Mouse (Mus musculus) midbrain, postnatal 0 days (tissue): ENCODE measurements at regions not wholly inside any gene's neighbourhood (a gene's known extent, or its start where the extent isn't known, plus 50 kb on each side); places are given as distances from the start of the nearest gene placed in this dataset.
A peak's percentile ranks its signal among the peaks of the same experiment; 100 is the strongest.

Source experiments
- ATAC-seq: fragments of 200-750 bp; cut with Nextera tagmentation; 2 replicates; pipeline ENCODE4 v1.8.0; 2017; ENCODE audit warnings: moderate number of reproducible peaks, mild to moderate bottlenecking, moderate TSS enrichment, moderate library complexity; ENCODE audit not compliant: low FRiP score
- DNase-seq: peaks from one replicate; pipeline ENCODE4 v3.0.0-alpha.2; 2015; ENCODE audit warnings: low spot score
- H3K27ac ChIP-seq: fragments of 300-500 bp; sonication (generic); 2 replicates; pipeline ENCODE4 v1.5.1; 2014; ENCODE audit warnings: low read depth, mild to moderate bottlenecking, low read length, mixed read lengths
- H3K27me3 ChIP-seq: fragments of 300-500 bp; sonication (generic); 2 replicates; pipeline ENCODE4 v1.6.1; 2014; ENCODE audit warnings: low read length, control low read depth, mixed read lengths; ENCODE audit not compliant: insufficient read depth
- H3K36me3 ChIP-seq: fragments of 300-500 bp; sonication (generic); 2 replicates; pipeline ENCODE4 v1.6.1; 2014; ENCODE audit warnings: low read length, control low read depth, mixed read lengths; ENCODE audit not compliant: insufficient read depth
- H3K4me1 ChIP-seq: fragments of 300-500 bp; sonication (generic); 2 replicates; pipeline ENCODE4 v1.6.1; 2014; ENCODE audit warnings: mild to moderate bottlenecking, control low read depth, antibody characterized with exemption, low read length, mixed read lengths; ENCODE audit not compliant: insufficient read depth
- H3K4me2 ChIP-seq: fragments of 300-500 bp; sonication (generic); 2 replicates; pipeline ENCODE4 v1.6.1; 2014; ENCODE audit warnings: low read depth, mild to moderate bottlenecking, low read length, mixed read lengths; ENCODE audit not compliant: poor library complexity, severe bottlenecking
- H3K4me3 ChIP-seq: fragments of 300-500 bp; sonication (generic); 2 replicates; pipeline ENCODE4 v1.5.1; 2014; ENCODE audit warnings: low read depth, mild to moderate bottlenecking, low read length, moderate library complexity
- H3K9ac ChIP-seq: fragments of 300-500 bp; sonication (generic); replicated peaks from 2 replicates; pipeline ENCODE4 v1.6.1; 2014; ENCODE audit warnings: mild to moderate bottlenecking, low read length, moderate library complexity, mixed read lengths; ENCODE audit not compliant: poor library complexity, severe bottlenecking
- H3K9me3 ChIP-seq: fragments of 300-500 bp; sonication (generic); 2 replicates; pipeline ENCODE4 v1.6.1; 2016; ENCODE audit warnings: low read length, control low read depth
- CTCF ChIP-seq: IDR thresholded peaks from 2 replicates; pipeline ENCODE4 v1.5.1; 2016; ENCODE audit warnings: antibody characterized with exemption, mild to moderate bottlenecking
- WGBS: fragments of 180-500 bp; shearing (Covaris S2); extraction: QIAGEN DNeasy Blood & Tissue Kit; methylation state at CpG from one replicate; pipeline ENCODE4 v1.1.7; 2014; 5-methylcytosine and 5-hydroxymethylcytosine counted together

DNA sequence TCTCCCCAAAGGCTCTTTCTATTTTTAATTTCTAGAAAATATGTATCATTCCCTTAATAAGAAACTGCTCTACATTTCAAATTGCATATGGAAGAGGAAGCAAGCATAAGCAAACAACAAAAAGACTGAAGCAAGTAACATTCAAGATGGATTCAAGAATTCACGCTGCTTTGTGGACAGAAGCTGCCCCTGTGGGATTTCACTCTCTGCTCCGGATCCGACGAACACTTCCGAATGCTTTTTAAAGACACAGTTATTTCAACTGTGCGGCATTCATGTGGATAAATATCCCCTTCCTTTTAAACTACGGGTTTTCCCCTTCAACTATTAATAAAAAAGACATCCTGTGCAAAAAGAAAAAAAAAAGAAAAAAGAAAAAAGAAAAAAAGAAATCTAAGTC lies 234.7 kb upstream of the Hnrnpa3 start:
- 0 out of 2 replicates have a peak overlapping the region, but pooled peaks have one; percentile 22 for H3K4me2 ChIP-seq
- no peak for TF ChIP-seq CTCF
- H3K9me3 ChIP-seq, result no peaks in the 10 kb centered on the region
- H3K4me1 ChIP-seq, result peaks cover 4% of the 10 kb centered on the region; the same call in 1 of the 2 replicates
- H3K4me3 ChIP-seq, result no peak overlapping the region
- peak overlapping the region; percentile 57; the same call in 1 of the 2 replicates for H3K27ac ChIP-seq
- H3K9ac ChIP-seq, result no peak overlapping the region
- 12% methylated on average over 7 of the region's 7 CpGs for WGBS
- DNase-seq (no peak), ATAC-seq (no peak)
- H3K27me3 ChIP-seq, result no peaks in the 10 kb centered on the region
- no peaks in the 10 kb centered on the region for H3K36me3 ChIP-seq

GRCm38 (mm10) chr2:75424911-75425310 lies 234.2 kb upstream of the Hnrnpa3 start:
- Histone ChIP-seq H3K9me3 (no peaks in the 10 kb centered on the region), H3K27ac (peak overlapping the region; percentile 51; the same call in 1 of the 2 replicates), H3K27me3 (no peaks in the 10 kb centered on the region), H3K36me3 (no peaks in the 10 kb centered on the region), H3K4me3 (no peak overlapping the region), H3K9ac (no peak overlapping the region), H3K4me1 (peaks cover 4% of the 10 kb centered on the region; the same call in 1 of the 2 replicates), H3K4me2 (no peak overlapping the region)
- ATAC-seq (no peak), DNase-seq (no peak)
- 58% methylated on average over 14 of the region's 14 CpGs for WGBS
- no peak for TF ChIP-seq CTCF

- H3K27me3 ChIP-seq, result no peaks in the 10 kb centered on the region
- H3K36me3 ChIP-seq, result no peaks in the 10 kb centered on the region
- TF ChIP-seq CTCF, result peak; percentile 18; the same call in 1 of the 2 replicates
- 17% methylated on average over 7 of the region's 7 CpGs for WGBS
- 0 out of 2 replicates have a peak overlapping the region, but pooled peaks have one; percentile 1 for H3K4me2 ChIP-seq
- no peaks in the 10 kb centered on the region for H3K9me3 ChIP-seq
- DNase-seq (no peak), ATAC-seq (no peak)
- H3K4me3 ChIP-seq, result no peak overlapping the region
- peak overlapping the region; percentile 57 for H3K27ac ChIP-seq
- no peak overlapping the region for H3K9ac ChIP-seq
- peaks cover 4% of the 10 kb centered on the region; the same call in 1 of the 2 replicates for H3K4me1 ChIP-seq
These were observed 233.7 kb upstream of the Hnrnpa3 start for GRCm38 (mm10) chr2:75425384-75425783.

- DNase-seq, result no peak
These were observed 233.3 kb upstream of the Hnrnpa3 start for GRCm38 (mm10) chr2:75425791-75426190.

DNA sequence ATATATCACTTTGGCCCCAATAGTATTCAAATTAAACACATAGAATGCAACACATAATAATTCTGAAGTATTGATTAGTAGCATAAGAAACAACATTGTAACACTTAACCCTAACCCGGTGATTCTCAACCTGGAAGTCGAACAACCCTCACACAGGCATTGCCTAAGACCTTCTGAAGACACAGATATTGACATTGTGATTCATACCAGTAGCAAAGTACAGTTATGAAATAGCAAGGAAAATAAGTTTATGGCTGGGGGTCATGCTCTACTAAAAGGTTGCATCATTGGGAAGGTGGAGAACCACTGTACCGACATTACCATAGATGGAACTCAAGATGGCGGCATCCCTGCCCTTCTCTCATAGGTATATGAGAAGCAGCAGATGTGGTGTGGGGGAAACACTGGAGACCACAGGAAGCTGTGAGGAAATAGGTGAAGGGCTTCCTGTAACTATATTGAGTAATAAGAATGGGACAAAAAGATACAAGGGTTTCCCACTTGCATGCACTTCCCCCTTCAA lies 231.1 kb upstream of the Hnrnpa3 start:
- H3K27ac ChIP-seq, result no peak overlapping the region
- no peak for DNase-seq
- H3K9me3 ChIP-seq, result no peaks in the 10 kb centered on the region
- H3K4me2 ChIP-seq, result no peak overlapping the region
- no peak for ATAC-seq
- no peaks in the 10 kb centered on the region for H3K36me3 ChIP-seq
- H3K27me3 ChIP-seq, result no peaks in the 10 kb centered on the region
- no peak overlapping the region for H3K4me3 ChIP-seq
- H3K4me1 ChIP-seq, result peaks cover 4% of the 10 kb centered on the region; the same call in 1 of the 2 replicates
- H3K9ac ChIP-seq, result no peak overlapping the region
- TF ChIP-seq CTCF, result no peak
- 96% methylated on average over 4 of the region's 4 CpGs for WGBS

More at GRCm38 (mm10) chr2:75425791-75426190, 233.3 kb upstream of the Hnrnpa3 start:
- Histone ChIP-seq H3K4me2 (0 out of 2 replicates have a peak overlapping the region, but pooled peaks have one; percentile 1), H3K27ac (peak overlapping the region; percentile 57), H3K9ac (no peak overlapping the region), H3K4me1 (peaks cover 4% of the 10 kb centered on the region; the same call in 1 of the 2 replicates), H3K4me3 (no peak overlapping the region), H3K27me3 (no peaks in the 10 kb centered on the region), H3K36me3 (no peaks in the 10 kb centered on the region), H3K9me3 (no peaks in the 10 kb centered on the region)
- 25% methylated on average over 9 of the region's 9 CpGs for WGBS
- no peak for ATAC-seq
- no peak for TF ChIP-seq CTCF

- H3K27me3 ChIP-seq, result no peaks in the 10 kb centered on the region
- H3K9me3 ChIP-seq, result no peaks in the 10 kb centered on the region
- no peak for TF ChIP-seq CTCF
- no peaks in the 10 kb centered on the region for H3K36me3 ChIP-seq
- peaks cover 2% of the 10 kb centered on the region; the same call in 1 of the 2 replicates for H3K4me1 ChIP-seq
- ATAC-seq (no peak), DNase-seq (no peak)
- H3K27ac ChIP-seq, result no peak overlapping the region
- no peak overlapping the region for H3K9ac ChIP-seq
- WGBS, result 87% methylated on average over 4 of the region's 4 CpGs
- no peak overlapping the region for H3K4me2 ChIP-seq
- H3K4me3 ChIP-seq, result no peak overlapping the region
These were observed 228.7 kb upstream of the Hnrnpa3 start for GRCm38 (mm10) chr2:75430161-75430940.
